Mouse (Mus musculus) kidney, embryonic 16.5 days (tissue): ENCODE results near the gene Wfdc8. TPM values are rescaled to one million over a fixed set of nuclear protein-coding genes. Genes with fewer than 3 reads are reported as not detected.
"Not testable (repeated sequence)": the region's sequence is repeated elsewhere in the genome, so short reads cannot be mapped to it uniquely, and the experiment has no call there.

Experiments
- ATAC-seq: fragments of 200-750 bp; cut with Nextera tagmentation; 2 replicates; pipeline ENCODE4 v1.8.0; 2017; ENCODE audit warnings: moderate TSS enrichment; ENCODE audit not compliant: low FRiP score, low TSS enrichment
- H3K27ac ChIP-seq: fragments of 300-500 bp; sonication (generic); 2 replicates; pipeline ENCODE4 v1.5.1; 2014; ENCODE audit warnings: low read length
- H3K27me3 ChIP-seq: fragments of 300-500 bp; sonication (generic); 2 replicates; pipeline ENCODE4 v1.6.1; 2014; ENCODE audit warnings: low read length, control low read depth, mixed read lengths; ENCODE audit not compliant: insufficient read depth
- H3K36me3 ChIP-seq: fragments of 300-500 bp; sonication (generic); 2 replicates; pipeline ENCODE4 v1.6.1; 2014; ENCODE audit warnings: low read length, control low read depth, mixed read lengths; ENCODE audit not compliant: insufficient read depth
- H3K4me1 ChIP-seq: fragments of 300-500 bp; sonication (generic); 2 replicates; pipeline ENCODE4 v1.6.1; 2014; ENCODE audit warnings: low read length, control low read depth, mixed read lengths; ENCODE audit not compliant: insufficient read depth
- H3K4me2 ChIP-seq: fragments of 300-500 bp; sonication (generic); replicated peaks from 2 replicates; pipeline ENCODE4 v1.6.1; 2014; ENCODE audit warnings: low read depth, low read length
- H3K4me3 ChIP-seq: fragments of 300-500 bp; sonication (generic); 2 replicates; pipeline ENCODE4 v1.5.1; 2014; ENCODE audit warnings: mild to moderate bottlenecking, low read length
- H3K9ac ChIP-seq: fragments of 300-500 bp; sonication (generic); replicated peaks from 2 replicates; pipeline ENCODE4 v1.6.1; 2014; ENCODE audit warnings: low read length
- H3K9me3 ChIP-seq: fragments of 300-500 bp; sonication (generic); 2 replicates; pipeline ENCODE4 v1.6.1; 2016; ENCODE audit warnings: low read length, control low read depth
- WGBS: fragments of 180-500 bp; shearing (Covaris S2); extraction: QIAGEN DNeasy Blood & Tissue Kit; methylation state at CpG from one replicate; pipeline ENCODE4 v1.1.7; 2014; 5-methylcytosine and 5-hydroxymethylcytosine counted together
- polyA plus RNA-seq: library from polyadenylated mRNA; unstranded; fragments of >200 nt; fragmentation: Nextera tagmentation; extraction: Ambion mirVana; gene quantifications from 2 replicates; pipeline ENCODE4 v1.2.1, GENCODE M21; 2015

The Wfdc8 gene
- polyA plus RNA-seq, 1 experiment from 2014 or later = not detected

- Histone ChIP-seq H3K27me3 (no peaks in the 10 kb centered on the region), H3K27ac (no peak overlapping the region), H3K4me3 (no peak overlapping the region), H3K36me3 (no peaks in the 10 kb centered on the region), H3K9me3 (no peaks in the 10 kb centered on the region), H3K4me2 (no peak overlapping the region), H3K4me1 (no peaks in the 10 kb centered on the region), H3K9ac (no peak overlapping the region)
- WGBS = 44% methylated on average over 6 of the region's 6 CpGs
- no peak; the same call in 1 of the 2 replicates for ATAC-seq
Measured at GRCm38 (mm10) chr2:164608781-164609180, 4.6 kb downstream of the Wfdc8 start.

GRCm38 (mm10) chr2:164604411-164604810 is 9.0 kb downstream of the Wfdc8 start:
- Histone ChIP-seq H3K9me3 (no peaks in the 10 kb centered on the region), H3K4me2 (no peak overlapping the region), H3K4me3 (no peak overlapping the region), H3K9ac (no peak overlapping the region), H3K27me3 (no peaks in the 10 kb centered on the region), H3K27ac (no peak overlapping the region), H3K4me1 (no peaks in the 10 kb centered on the region), H3K36me3 (no peaks in the 10 kb centered on the region)
- ATAC-seq = no peak
- 90% methylated on average over 8 of the region's 8 CpGs for WGBS

- no peak for ATAC-seq
- 85% methylated on average over 3 of the region's 3 CpGs for WGBS
- no peaks in the 10 kb centered on the region for H3K27me3 ChIP-seq
Measured at GRCm38 (mm10) chr2:164603482-164603881, 9.9 kb downstream of the Wfdc8 start.

GRCm38 (mm10) chr2:164600179-164600578 is 13.2 kb downstream of the Wfdc8 start:
- H3K27me3 ChIP-seq = no peaks in the 10 kb centered on the region
- no peak overlapping the region for H3K4me2 ChIP-seq
- WGBS = 73% methylated on average over 3 of the region's 3 CpGs
- H3K4me3 ChIP-seq = no peak overlapping the region
- no peak for ATAC-seq
- H3K4me1 ChIP-seq = no peaks in the 10 kb centered on the region
- H3K9me3 ChIP-seq = no peaks in the 10 kb centered on the region
- H3K9ac ChIP-seq = no peak overlapping the region
- H3K27ac ChIP-seq = no peak overlapping the region
- H3K36me3 ChIP-seq = no peaks in the 10 kb centered on the region

More at GRCm38 (mm10) chr2:164603482-164603881, 9.9 kb downstream of the Wfdc8 start:
- H3K36me3 ChIP-seq = no peaks in the 10 kb centered on the region
- H3K4me1 ChIP-seq = no peaks in the 10 kb centered on the region
- no peaks in the 10 kb centered on the region for H3K9me3 ChIP-seq
- no peak overlapping the region for H3K4me2 ChIP-seq
- H3K9ac ChIP-seq = no peak overlapping the region
- no peak overlapping the region for H3K27ac ChIP-seq
- no peak overlapping the region for H3K4me3 ChIP-seq

- H3K27me3 ChIP-seq = no peaks in the 10 kb centered on the region
- no peaks in the 10 kb centered on the region for H3K36me3 ChIP-seq
- no peak within 1 kb of the TSS for H3K27ac ChIP-seq
- H3K9ac ChIP-seq = no peak within 1 kb of the TSS
- WGBS = 85% methylated on average over 4 of the region's 4 CpGs
- no peak for ATAC-seq
- peaks cover 12% of the 10 kb centered on the region for H3K4me1 ChIP-seq
- no peak within 1 kb of the TSS for H3K4me3 ChIP-seq
- no peaks in the 10 kb centered on the region for H3K9me3 ChIP-seq
- H3K4me2 ChIP-seq = no peak within 1 kb of the TSS
Measured at GRCm38 (mm10) chr2:164593494-164593893, 19.9 kb downstream of the Wfdc8 start, which contains the start of gene Eppin. Gene Eppin, minus strand, starts transcription at chr2:164593594.

GRCm38 (mm10) chr2:164592014-164592413 is 21.4 kb downstream of the Wfdc8 start:
- no peak overlapping the region for H3K4me3 ChIP-seq
- no peak; the same call in 1 of the 2 replicates for ATAC-seq
- peaks cover 12% of the 10 kb centered on the region for H3K4me1 ChIP-seq
- no peak overlapping the region for H3K9ac ChIP-seq
- no peaks in the 10 kb centered on the region for H3K27me3 ChIP-seq
- no peaks in the 10 kb centered on the region for H3K36me3 ChIP-seq
- 8% methylated on average over 4 of the region's 4 CpGs for WGBS
- H3K4me2 ChIP-seq = no peak overlapping the region
- H3K9me3 ChIP-seq = no peaks in the 10 kb centered on the region
- H3K27ac ChIP-seq = no peak overlapping the region

GRCm38 (mm10) chr2:164585025-164585725 is 28.3 kb downstream of the Wfdc8 start, which contains the start of gene Wfdc6a:
Gene Wfdc6a, minus strand, starts transcription at chr2:164585447.
- not testable (repeated sequence) for H3K4me3 ChIP-seq, H3K9ac ChIP-seq, H3K27me3 ChIP-seq, ATAC-seq, H3K27ac ChIP-seq, H3K36me3 ChIP-seq, H3K9me3 ChIP-seq, H3K4me2 ChIP-seq
- peaks cover 12% of the 10 kb centered on the region for H3K4me1 ChIP-seq
- WGBS = 57% methylated on average over 13 of the region's 13 CpGs

GRCm38 (mm10) chr2:164573359-164573758 is 40.1 kb downstream of the Wfdc8 start, which contains the start of gene Spint3:
Gene Spint3, minus strand, starts transcription at chr2:164573459.
- H3K4me2 ChIP-seq, H3K27me3 ChIP-seq, H3K4me1 ChIP-seq, ATAC-seq, H3K9ac ChIP-seq, H3K36me3 ChIP-seq, H3K27ac ChIP-seq, H3K9me3 ChIP-seq, H3K4me3 ChIP-seq: not testable (repeated sequence)
- WGBS = 83% methylated on average over 6 of the region's 6 CpGs

- ATAC-seq = no peak
- no peak overlapping the region for H3K4me2 ChIP-seq
- H3K36me3 ChIP-seq = peaks cover 17% of the 10 kb centered on the region
- whole genome bisulfite sequencing = 88% methylated on average over 5 of the region's 5 CpGs
- no peak overlapping the region for H3K9ac ChIP-seq
- H3K4me3 ChIP-seq = no peak overlapping the region
- H3K4me1 ChIP-seq = peaks cover 17% of the 10 kb centered on the region
- H3K27me3 ChIP-seq = 0 out of 2 replicates have a peak, but pooled peaks cover 2% of the 10 kb centered on the region
- H3K9me3 ChIP-seq = peaks cover 6% of the 10 kb centered on the region; the same call in 1 of the 2 replicates
- H3K27ac ChIP-seq = no peak overlapping the region
Measured at GRCm38 (mm10) chr2:164567460-164567859, 46.0 kb downstream of the Wfdc8 start.

GRCm38 (mm10) chr2:164566997-164567396 is 46.4 kb downstream of the Wfdc8 start:
- Histone ChIP-seq H3K27me3 (0 out of 2 replicates have a peak, but pooled peaks cover 6% of the 10 kb centered on the region), H3K4me3 (no peak overlapping the region), H3K4me2 (no peak overlapping the region), H3K4me1 (peaks cover 19% of the 10 kb centered on the region), H3K36me3 (peaks cover 17% of the 10 kb centered on the region), H3K27ac (no peak overlapping the region), H3K9me3 (peaks cover 6% of the 10 kb centered on the region; the same call in 1 of the 2 replicates), H3K9ac (no peak overlapping the region)
- WGBS = 79% methylated on average over 2 of the region's 2 CpGs
- no peak for ATAC-seq
